Mouse (Mus musculus): ENCODE results near the gene Snx29. TPM values are rescaled to one million over a fixed set of nuclear protein-coding genes. Genes with fewer than 3 reads are reported as not detected.
A peak's percentile ranks its signal among the peaks of the same experiment; 100 is the strongest.

Snx29 gene
- total RNA-seq, 2 experiments from 2014 or later, result 17.8 to 20.6 TPM

DNA sequence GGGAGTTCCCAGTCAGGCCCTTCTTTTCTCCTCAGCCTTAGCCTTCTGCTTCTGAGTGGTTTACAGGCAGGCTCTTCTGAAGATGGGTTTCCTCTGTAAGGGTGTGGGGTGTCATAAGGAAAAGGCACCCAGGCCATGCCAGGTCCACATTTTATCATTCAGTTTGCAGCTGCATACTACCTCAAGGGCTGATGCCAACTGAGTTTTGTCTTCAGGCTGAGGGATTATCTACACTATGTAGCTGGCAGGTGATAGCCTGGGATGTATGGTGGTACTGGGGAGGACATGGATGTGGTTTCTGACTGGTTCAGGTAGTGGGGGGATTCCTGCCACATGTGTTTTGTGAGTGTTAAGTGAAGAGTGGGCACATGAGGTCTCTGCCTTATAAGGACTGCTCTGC, 266.0 kb downstream of the Snx29 start:
- no peak for DNase-seq (ENCODE audit: low spot score in 2 of 2)

DNA sequence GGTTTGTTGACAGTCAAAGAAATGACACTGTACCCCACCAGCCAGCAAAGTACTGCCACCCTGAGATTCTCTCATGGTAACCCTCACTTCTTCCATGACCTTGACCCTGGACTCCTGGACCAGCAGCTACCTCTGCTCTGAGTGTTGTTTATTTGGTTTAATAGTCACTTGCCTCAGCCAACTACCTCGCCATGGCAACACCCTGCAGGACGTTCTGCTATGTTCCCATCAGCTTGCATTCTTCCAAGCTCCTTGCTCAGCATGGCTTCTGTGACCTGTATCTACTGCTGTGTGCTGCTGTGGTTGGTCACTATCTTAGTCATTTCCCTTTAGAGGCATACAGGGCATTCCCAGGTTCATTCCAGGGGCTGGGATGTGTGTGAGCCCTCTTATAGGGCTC, 266.6 kb downstream of the Snx29 start:
- no peak for DNase-seq (ENCODE audit: low spot score in 2 of 2)

DNA sequence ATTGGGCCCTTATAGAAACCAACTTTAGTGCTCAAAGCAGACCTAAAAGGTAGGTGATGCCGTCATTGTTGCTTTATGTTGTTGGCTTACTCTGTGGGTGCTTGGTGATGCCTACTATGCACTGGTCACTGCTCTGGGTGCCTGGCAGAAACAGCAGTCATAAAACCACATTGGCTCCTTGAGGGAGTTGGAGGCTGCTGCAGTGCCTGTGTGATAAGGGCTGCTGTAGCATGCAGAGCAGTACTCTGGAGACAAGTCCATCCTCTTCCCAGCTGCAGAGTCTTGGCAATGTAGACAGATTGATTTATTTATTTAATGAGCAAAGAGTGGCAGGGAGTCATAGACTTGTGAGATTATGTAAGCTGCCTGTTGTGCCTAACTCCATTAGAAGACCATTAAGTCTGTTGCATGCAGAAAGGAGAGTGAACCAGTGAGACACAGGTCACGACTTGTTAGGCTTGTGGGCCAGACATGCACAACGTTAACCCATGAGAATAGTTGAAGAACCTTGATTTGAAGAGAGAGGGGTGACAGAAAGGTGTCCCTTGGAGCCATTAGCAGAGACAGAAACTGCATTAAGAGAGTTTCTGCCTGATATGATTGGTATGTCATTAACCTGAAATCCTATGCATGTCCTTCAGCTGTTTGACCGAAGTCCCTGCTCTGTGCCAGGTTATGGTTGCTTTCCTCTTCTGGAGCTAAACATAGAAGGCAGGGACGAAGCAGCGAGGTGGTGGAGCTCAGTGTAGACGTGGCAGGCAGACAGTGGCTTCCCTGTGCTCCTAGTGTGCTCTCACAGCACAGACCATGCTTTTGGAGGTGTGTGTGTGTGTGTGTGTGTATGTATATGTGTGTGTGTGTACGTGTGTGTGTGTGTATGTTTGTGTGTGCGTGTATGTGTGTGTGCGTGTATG, 267.3 kb downstream of the Snx29 start:
- no peak for DNase-seq (ENCODE audit: low spot score in 2 of 2)

- DNase-seq (ENCODE audit: low spot score in 2 of 2), result no peak
Observed at GRCm38 (mm10) chr16:11596599-11596998, 273.9 kb downstream of the Snx29 start.

- DNase-seq (ENCODE audit: low spot score in 2 of 2), result no peak
Observed at GRCm38 (mm10) chr16:11597769-11598168, 275.1 kb downstream of the Snx29 start.

GRCm38 (mm10) chr16:11599523-11599922, 276.8 kb downstream of the Snx29 start:
- DNase-seq (ENCODE audit: low spot score in 2 of 2), result no peak

DNA sequence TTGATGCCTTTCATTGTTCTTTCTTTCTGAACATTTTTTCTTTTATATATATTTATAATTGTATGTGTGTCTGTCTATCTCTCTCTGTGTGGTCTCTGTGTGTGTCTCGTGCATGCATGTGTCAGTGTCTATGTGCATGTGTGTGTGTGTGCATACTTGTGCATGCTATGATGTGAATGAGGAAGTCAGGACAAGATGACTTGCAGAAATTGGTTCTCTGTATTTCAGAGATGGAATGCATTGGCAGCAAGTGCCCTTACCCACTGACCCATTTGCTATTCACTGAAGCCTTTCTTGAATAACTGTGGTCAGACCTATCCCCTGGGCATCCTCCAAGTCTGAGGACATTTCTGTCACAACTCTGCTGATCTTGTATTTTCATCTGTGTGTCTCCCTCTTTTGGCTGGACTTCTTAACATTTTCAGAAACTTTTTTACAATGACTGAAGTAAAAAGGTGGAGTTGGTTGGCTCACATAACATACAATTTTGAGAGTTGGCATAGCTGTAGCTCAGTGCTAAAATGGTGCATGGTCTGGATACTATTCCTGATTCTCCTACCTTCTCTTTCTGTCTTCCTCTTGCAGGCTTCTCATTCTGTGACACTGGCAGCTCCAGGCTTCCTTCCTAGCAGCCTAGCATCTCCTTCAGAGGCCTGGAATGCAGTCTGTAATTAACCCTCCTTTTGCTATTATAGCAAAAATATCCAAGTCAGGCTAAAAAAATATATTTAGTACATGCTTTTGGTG, 278.8 kb downstream of the Snx29 start:
- DNase-seq (ENCODE audit: low spot score in 2 of 2), result no peak

DNA sequence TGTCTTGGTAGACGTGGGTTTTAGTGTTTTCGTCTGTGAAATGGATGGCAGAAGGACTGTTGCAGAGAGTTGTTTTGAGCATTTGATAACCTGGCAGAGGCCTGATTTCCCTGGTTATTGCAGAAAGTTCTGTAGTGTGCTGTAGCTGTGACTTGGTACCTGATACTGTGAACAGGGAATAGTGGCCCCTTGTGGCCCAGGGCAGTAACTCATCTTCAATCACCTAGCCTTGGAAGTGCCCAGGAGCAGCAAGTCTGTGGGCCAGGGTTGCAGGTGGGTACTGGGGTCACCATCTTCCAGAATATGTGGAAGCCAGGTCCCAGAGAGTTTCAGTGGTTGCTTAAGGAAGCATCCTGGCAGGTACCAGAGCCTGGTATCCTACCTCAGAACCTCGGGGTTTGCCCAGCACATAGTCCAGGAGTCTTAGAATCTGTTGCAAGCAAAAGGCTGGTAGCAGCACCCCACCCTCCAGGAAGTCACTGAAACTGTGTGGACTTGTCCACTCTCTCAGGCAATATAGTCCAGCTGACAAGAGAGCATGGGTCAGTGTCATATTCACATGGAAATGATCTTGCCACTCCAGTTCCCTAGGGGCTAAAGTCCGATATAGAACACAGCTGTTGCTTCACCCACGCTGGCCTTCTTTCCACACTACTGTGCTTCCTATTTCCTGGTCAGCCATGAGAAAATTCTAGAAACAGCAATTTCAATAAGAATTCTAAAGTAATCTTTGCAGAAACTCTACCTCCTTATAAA, 281.1 kb downstream of the Snx29 start:
- no peak for DNase-seq (ENCODE audit: low spot score in 2 of 2)

GRCm38 (mm10) chr16:11612526-11613126, 289.9 kb downstream of the Snx29 start:
- DNase-seq (ENCODE audit: low spot score in 2 of 2), result no peak

GRCm38 (mm10) chr16:11614401-11615014, 291.8 kb downstream of the Snx29 start:
- no peak for DNase-seq (ENCODE audit: low spot score in 2 of 2)

- peak; percentile 32 to 43 for DNase-seq (ENCODE audit: low spot score in 2 of 2)
Observed at GRCm38 (mm10) chr16:11615633-11616032, 292.9 kb downstream of the Snx29 start.

DNA sequence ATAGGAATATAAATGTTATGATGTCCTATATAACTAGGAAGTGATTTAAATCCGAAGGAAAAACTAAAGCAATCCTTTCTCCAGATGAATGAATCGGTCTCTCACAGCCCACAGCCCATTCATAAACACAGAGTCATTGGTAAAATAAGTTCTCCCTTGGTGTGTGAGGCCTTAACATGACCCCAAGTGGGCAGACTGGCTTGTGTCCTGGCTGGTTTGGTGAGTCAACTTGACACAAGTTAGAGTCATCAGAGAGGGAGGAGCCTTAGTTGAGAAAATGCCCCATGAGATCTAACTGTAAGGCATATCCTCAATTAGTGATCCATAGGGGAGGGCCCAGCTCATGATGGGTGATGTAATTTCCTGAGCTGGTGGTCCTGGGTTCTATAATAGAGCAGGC, 297.2 kb downstream of the Snx29 start:
- DNase-seq (ENCODE audit: low spot score in 2 of 2), result no peak

DNA sequence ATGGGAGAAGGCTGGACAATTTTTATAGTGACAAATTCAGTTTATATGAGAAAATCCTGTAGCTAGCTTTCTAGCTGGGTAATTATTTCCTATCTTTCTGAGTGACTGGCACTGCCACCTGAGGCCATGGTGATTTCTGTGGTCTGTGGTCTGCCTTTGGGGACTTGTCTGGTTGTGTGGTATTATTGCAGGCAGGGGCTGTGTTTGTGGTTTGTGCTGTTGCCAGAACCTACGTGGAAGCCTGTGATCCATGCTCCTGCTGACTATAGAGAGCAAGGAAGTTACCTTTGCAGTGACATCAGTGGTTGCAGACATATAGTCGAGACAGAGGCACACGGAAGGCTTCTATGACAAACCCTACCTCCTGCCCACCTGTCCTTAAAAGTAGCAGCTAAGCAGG, 298.3 kb downstream of the Snx29 start:
- DNase-seq (ENCODE audit: low spot score in 2 of 2), result no peak

DNA sequence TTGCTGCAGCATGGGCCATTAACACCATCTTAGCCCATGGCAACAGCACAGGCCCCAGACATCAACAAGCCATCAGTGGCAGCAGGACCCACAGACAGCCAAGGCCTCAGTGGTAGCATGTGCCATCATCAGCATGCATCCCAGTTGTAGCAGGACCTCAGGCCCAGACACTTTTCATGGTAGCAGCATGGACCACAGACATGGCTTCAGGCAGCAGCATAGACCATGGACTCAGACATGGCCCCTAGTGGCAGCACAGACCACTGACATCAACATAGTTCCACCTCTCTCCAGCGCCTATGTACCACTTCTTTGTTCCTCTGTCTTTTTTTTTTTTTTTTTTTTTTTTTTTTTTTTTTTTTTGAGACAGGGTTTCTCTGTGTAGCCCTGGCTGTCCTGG, 299.0 kb downstream of the Snx29 start:
- DNase-seq (ENCODE audit: low spot score in 2 of 2), result no peak

GRCm38 (mm10) chr16:11623032-11623431, 300.3 kb downstream of the Snx29 start:
- no peak for DNase-seq (ENCODE audit: low spot score in 2 of 2)

GRCm38 (mm10) chr16:11624121-11624520, 301.4 kb downstream of the Snx29 start:
- no peak for DNase-seq (ENCODE audit: low spot score in 2 of 2)

- no peak for DNase-seq (ENCODE audit: low spot score in 2 of 2)
Observed at GRCm38 (mm10) chr16:11626004-11626481, 303.3 kb downstream of the Snx29 start.

- DNase-seq (ENCODE audit: low spot score in 2 of 2), result no peak
Observed at GRCm38 (mm10) chr16:11626616-11627015, 303.9 kb downstream of the Snx29 start.

GRCm38 (mm10) chr16:11627866-11628638, 305.3 kb downstream of the Snx29 start:
- DNase-seq (ENCODE audit: low spot score in 2 of 2), result no peak

- DNase-seq (ENCODE audit: low spot score in 2 of 2), result no peak
Observed at GRCm38 (mm10) chr16:11629704-11630103, 307.0 kb downstream of the Snx29 start.

All from left cerebral cortex, adult 18-20 months (tissue).